ENCODE assay signal across 9 mouse cellular contexts in the genomic region with DNA sequence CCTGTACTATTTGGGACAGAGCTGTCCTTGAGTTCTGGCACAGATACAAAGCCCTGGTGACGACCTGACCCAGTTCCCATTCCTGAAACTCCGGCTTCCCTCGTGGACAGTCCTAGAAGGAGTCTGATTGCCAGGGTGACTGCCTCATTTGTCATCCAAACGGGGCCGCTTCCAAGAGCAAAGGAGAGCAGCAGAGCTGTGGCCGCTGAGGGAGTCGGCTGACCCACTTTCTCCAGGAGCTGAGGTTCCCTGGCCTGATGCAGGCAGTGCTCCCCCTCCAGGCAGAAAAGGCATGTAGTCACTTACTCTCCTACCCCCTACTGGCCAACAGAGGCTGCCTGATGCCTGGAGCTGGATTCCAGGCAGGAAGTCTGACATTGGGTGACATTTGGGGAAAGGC.
A peak's percentile ranks its signal among the peaks of the same experiment; 100 is the strongest.
DNase-seq lines count a peak whose midpoint lies in the region; ATAC-seq and TF ChIP-seq lines count a peak whose summit lies in the region.
"Had no signal": no experiment of that assay in that cellular context is flagged by ENCODE, and none has a peak within 500 bp of the region (broad histone marks: within the 10 kb centered on the region; RNA-seq: fewer than 3 reads in every experiment).

No protein-coding gene starts in this region.

- peak; percentile 81 for TF ChIP-seq CTCF in kidney, postnatal 0 days (IDR thresholded peaks at IDR 0.05; ENCODE audit: low read depth)

- 13% methylated on average over 7 of the region's 7 CpGs for WGBS in kidney, postnatal 0 days

- no peaks in the 10 kb centered on the region for H3K27me3 ChIP-seq in kidney, postnatal 0 days (ENCODE audit: insufficient read depth, low read length)

- no peaks in the 10 kb centered on the region for H3K36me3 ChIP-seq in kidney, postnatal 0 days (ENCODE audit: insufficient read depth, low read length)

- no peak overlapping the region for H3K27ac ChIP-seq in kidney, postnatal 0 days

- no peak overlapping the region for H3K9ac ChIP-seq in kidney, postnatal 0 days (ENCODE audit: low read depth, low read length)

- H3K4me1 ChIP-seq in kidney, postnatal 0 days (replicated peaks; ENCODE audit: insufficient read depth, low read length) = no peaks in the 10 kb centered on the region
- H3K4me1 ChIP-seq: megakaryocyte, embryonic 14.5 days had no signal

- ATAC-seq in kidney, postnatal 0 days (replicated peaks; ENCODE audit: low FRiP score, low read depth) = no peak; the same call in 1 of the 2 replicates

- peak; percentile 29 for DNase-seq in thymus, postnatal 4 days
- DNase-seq in thymus, postnatal 36 days = no peak
- peak; percentile 59 for DNase-seq in cerebellum, adult 8-10 months
- DNase-seq in gastrocnemius, adult 8-10 months (ENCODE audit: low spot score in 2 of 2) = peak; percentile 65 to 66
- DNase-seq in kidney, postnatal 0 days (ENCODE audit: low spot score) = peak; percentile 74
- peak; percentile 17 to 39 for DNase-seq in lung, adult 18-20 months
- DNase-seq in right cerebral cortex, adult 18-20 months = peak; percentile 88
- no peak for DNase-seq in spleen, postnatal 36 days (ENCODE audit: low spot score in 2 of 2)

- H3K9me3 ChIP-seq in kidney, postnatal 0 days (replicated peaks; ENCODE audit: low read length) = no peaks in the 10 kb centered on the region
- H3K9me3 ChIP-seq: megakaryocyte, embryonic 14.5 days had no signal

- H3K4me2 ChIP-seq in kidney, postnatal 0 days (ENCODE audit: low read length) = no peak overlapping the region

- H3K4me3 ChIP-seq in kidney, postnatal 0 days (replicated peaks; ENCODE audit: low read depth, low read length) = no peak overlapping the region

Comparison
In these comparisons a context has a peak if more than half of its experiments do, and no peak if none do; other contexts are left out.
1. DNase-seq: peak in thymus, postnatal 4 days (single experiment), cerebellum, adult 8-10 months (single experiment), gastrocnemius, adult 8-10 months (2 of 2), kidney, postnatal 0 days (single experiment), lung, adult 18-20 months (2 of 2) and right cerebral cortex, adult 18-20 months (single experiment); none in thymus, postnatal 36 days (0 of 2) and spleen, postnatal 36 days (0 of 2).